In genomic region chr11:87662407-87662806, GRCm38 (mm10) we compare ENCODE assay signal across 7 mouse cellular contexts. TPM values are rescaled to one million over a fixed set of nuclear protein-coding genes. Genes with fewer than 3 reads are reported as not detected.
DNase-seq lines count a peak whose midpoint lies in the region; ATAC-seq lines count a peak whose summit lies in the region.

Gene Rnf43 (plus strand): TSS chr11:87662722.

- H3K27me3 ChIP-seq in embryonic facial prominence, embryonic 11.5 days (ENCODE audit: control insufficient read depth, insufficient read depth, low read length) = no peaks in the 10 kb centered on the region; the same call in 1 of the 2 replicates
- H3K27me3 ChIP-seq in limb, embryonic 10.5 days (ENCODE audit: low read depth, poor library complexity, severe bottlenecking) = peaks cover 25% of the 10 kb centered on the region
- peaks cover 23% of the 10 kb centered on the region for H3K27me3 ChIP-seq in midbrain, embryonic 13.5 days

- no peaks in the 10 kb centered on the region for H3K4me1 ChIP-seq in embryonic facial prominence, embryonic 11.5 days (ENCODE audit: control insufficient read depth, insufficient read depth, low read length)
- H3K4me1 ChIP-seq in limb, embryonic 10.5 days = no peaks in the 10 kb centered on the region
- H3K4me1 ChIP-seq in midbrain, embryonic 13.5 days (replicated peaks) = peaks cover 7% of the 10 kb centered on the region

- no peak for ATAC-seq in embryonic facial prominence, embryonic 11.5 days (replicated peaks; ENCODE audit: insufficient number of reproducible peaks, low FRiP score, low TSS enrichment, low read depth)
- peak; percentile 95 for ATAC-seq in granulocyte monocyte progenitor cell, adult 5-6 weeks (replicated peaks; ENCODE audit: poor library complexity, severe bottlenecking)
- ATAC-seq in midbrain, embryonic 13.5 days = no peak

- no peaks in the 10 kb centered on the region for H3K9me3 ChIP-seq in embryonic facial prominence, embryonic 11.5 days (replicated peaks; ENCODE audit: control insufficient read depth, low read length)
- no peaks in the 10 kb centered on the region for H3K9me3 ChIP-seq in limb, embryonic 10.5 days (replicated peaks)
- no peaks in the 10 kb centered on the region for H3K9me3 ChIP-seq in midbrain, embryonic 13.5 days

- no peak within 1 kb of the TSS for H3K27ac ChIP-seq in embryonic facial prominence, embryonic 11.5 days (replicated peaks; ENCODE audit: low read depth, low read length)
- no peak within 1 kb of the TSS for H3K27ac ChIP-seq in limb, embryonic 10.5 days
- no peak within 1 kb of the TSS for H3K27ac ChIP-seq in midbrain, embryonic 13.5 days

- peak; percentile 91 for DNase-seq in adrenal gland, postnatal 14 days
- peak; percentile 84 for DNase-seq in embryonic facial prominence, embryonic 11.5 days (ENCODE audit: low spot score)
- DNase-seq in kidney, adult 11 months = peak; percentile 93
- DNase-seq in limb, embryonic 10.5 days (ENCODE audit: low spot score) = peak; percentile 79
- peak; percentile 77 for DNase-seq in spleen, adult 12 weeks (ENCODE audit: low spot score)

- no peaks in the 10 kb centered on the region for H3K36me3 ChIP-seq in embryonic facial prominence, embryonic 11.5 days (replicated peaks; ENCODE audit: control insufficient read depth, insufficient read depth, low read depth, low read length)
- H3K36me3 ChIP-seq in limb, embryonic 10.5 days = no peaks in the 10 kb centered on the region
- H3K36me3 ChIP-seq in midbrain, embryonic 13.5 days = no peaks in the 10 kb centered on the region

- under 1% methylated on average over 8 of the region's 8 CpGs for WGBS in embryonic facial prominence, embryonic 11.5 days
- WGBS in limb, embryonic 10.5 days = 0% methylated on average over 8 of the region's 8 CpGs
- WGBS in midbrain, embryonic 13.5 days = 0% methylated on average over 8 of the region's 8 CpGs

- peak within 1 kb of the TSS; percentile 19 for H3K4me2 ChIP-seq in embryonic facial prominence, embryonic 11.5 days (ENCODE audit: low read depth, low read length)
- peak within 1 kb of the TSS; percentile 61 for H3K4me2 ChIP-seq in midbrain, embryonic 13.5 days (replicated peaks)

- H3K9ac ChIP-seq in embryonic facial prominence, embryonic 11.5 days (replicated peaks; ENCODE audit: low read length) = 0 out of 2 replicates have a peak within 1 kb of the TSS, but pooled peaks have one; percentile 18
- 0 out of 2 replicates have a peak within 1 kb of the TSS, but pooled peaks have one; percentile 4 for H3K9ac ChIP-seq in midbrain, embryonic 13.5 days (replicated peaks)

- peak within 1 kb of the TSS; percentile 16 for H3K4me3 ChIP-seq in embryonic facial prominence, embryonic 11.5 days (ENCODE audit: low read depth, low read length)
- peak within 1 kb of the TSS; percentile 49 for H3K4me3 ChIP-seq in limb, embryonic 10.5 days
- H3K4me3 ChIP-seq in midbrain, embryonic 13.5 days (replicated peaks) = peak within 1 kb of the TSS; percentile 37

RNA-seq across cellular contexts. Expression of gene Rnf43, which starts in this region (rescaled TPM):
- total RNA-seq in adrenal gland, postnatal 14 days (2021) = 5.7 and 6.4 TPM in 2 replicates
- 2.0 and 4.4 TPM in 2 replicates for polyA plus RNA-seq in embryonic facial prominence, embryonic 11.5 days (2014; fragmentation: Nextera tagmentation; extraction: Ambion mirVana)
- total RNA-seq in granulocyte monocyte progenitor cell, adult 5-6 weeks (2014; fragmentation: Nextera tagmentation) = 4.5 and 16.1 TPM in 2 replicates
- 4.2 and 6.7 TPM in 2 replicates for total RNA-seq in granulocyte monocyte progenitor cell, adult 5-6 weeks (2017)
- polyA plus RNA-seq in limb, embryonic 10.5 days (2016; fragmentation: Nextera tagmentation; extraction: Ambion mirVana) = 1.9 and 2.2 TPM in 2 replicates
- 0.67 and 0.92 TPM in 2 replicates for polyA plus RNA-seq in midbrain, embryonic 13.5 days (2015; fragmentation: Nextera tagmentation; extraction: Ambion mirVana)
